Mouse (Mus musculus): Measurements from ENCODE around the gene Zswim4.

Gene Zswim4

DNA sequence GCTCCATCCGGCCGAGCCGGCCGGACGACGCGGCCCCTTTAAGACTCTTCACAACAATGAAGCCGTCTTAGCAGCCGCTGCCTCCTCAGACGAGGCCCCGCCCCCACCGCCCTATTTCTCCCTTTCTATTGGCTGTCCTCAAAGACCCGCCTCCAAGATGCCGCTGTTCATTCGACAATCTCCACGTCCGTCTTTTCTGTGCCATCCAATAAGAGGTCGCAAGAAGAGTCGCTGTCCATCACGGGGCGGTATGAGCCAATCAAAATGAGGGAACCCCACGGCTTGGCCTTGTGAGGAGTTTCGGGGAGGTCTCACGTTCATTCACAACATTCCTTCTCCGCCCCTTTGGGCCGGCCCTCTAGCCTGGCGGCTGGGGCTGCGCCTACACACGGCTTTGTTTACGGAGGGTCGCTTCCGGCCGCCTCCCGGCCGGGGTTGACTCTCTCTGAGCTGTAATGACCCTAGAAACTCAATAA lies at the start of gene Zswim4:
Gene Zswim4, minus strand, starts transcription at position 58 of the 476 bp plus-strand sequence.
- peak; percentile 99 for DNase-seq (ENCODE audit: low spot score)

DNA sequence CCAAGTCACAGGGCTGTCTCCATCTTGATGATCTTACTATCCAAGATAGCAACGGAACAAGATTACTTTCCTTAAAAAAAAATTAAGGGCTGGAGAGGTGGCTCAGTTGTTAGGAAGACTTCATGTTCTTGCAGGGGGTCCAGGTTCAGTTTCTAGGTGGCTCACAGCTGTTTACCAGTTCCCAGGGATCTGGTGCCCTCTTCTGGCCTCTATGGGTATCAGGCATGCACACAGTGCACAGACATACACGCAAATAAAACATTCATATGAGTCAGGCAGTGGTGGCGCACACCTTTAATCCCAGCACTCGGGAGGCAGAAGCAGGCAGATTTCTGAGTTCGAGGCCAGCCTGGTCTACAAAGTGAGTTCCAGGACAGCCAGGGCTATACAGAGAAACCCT lies 48.8 kb upstream of the Zswim4 start:
- DNase-seq (ENCODE audit: low spot score) = peak; percentile 20

DNA sequence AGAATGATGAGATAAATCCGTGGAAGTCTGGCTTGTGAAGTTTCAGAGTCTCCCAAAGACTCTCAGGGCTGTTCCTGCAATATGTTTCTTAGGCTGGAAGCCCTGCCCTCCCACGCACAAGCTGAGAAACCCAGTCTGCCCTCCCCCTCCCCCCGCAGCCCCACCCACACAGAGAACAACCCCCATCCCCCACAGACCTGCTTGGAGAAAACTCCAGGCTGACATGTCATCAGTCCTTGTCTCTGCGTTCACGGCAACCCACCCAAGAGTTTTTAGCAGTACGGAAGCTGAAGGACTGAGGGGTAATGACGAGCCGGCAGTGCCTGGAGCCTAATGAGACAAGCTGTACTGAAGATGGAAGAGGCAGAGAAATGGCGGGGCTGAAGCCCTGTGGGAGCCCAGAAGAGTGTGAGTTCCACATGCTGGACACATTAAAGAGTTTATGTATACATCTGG lies 47.8 kb upstream of the Zswim4 start:
- DNase-seq (ENCODE audit: low spot score) = peak; percentile 38

DNA sequence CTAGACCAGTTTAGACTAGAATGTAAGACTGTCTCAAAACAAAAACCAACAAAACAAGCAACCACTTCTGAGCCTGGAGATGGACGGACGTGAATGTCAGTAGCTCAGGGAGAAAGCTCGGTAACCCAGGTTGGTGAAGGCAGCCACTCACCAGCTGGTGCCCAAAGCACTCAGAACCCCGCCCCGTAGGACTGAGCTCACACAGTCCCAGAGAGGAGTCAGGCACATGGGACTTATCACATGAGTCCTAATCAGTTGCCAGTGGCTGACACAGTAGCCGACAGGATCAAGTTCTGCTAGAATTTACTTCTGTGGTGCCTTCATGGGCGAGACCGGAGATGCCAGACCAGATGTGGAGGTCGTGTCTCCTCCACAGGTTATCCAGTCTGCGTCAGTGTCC lies 43.9 kb upstream of the Zswim4 start:
- DNase-seq (ENCODE audit: low spot score) = no peak

DNA sequence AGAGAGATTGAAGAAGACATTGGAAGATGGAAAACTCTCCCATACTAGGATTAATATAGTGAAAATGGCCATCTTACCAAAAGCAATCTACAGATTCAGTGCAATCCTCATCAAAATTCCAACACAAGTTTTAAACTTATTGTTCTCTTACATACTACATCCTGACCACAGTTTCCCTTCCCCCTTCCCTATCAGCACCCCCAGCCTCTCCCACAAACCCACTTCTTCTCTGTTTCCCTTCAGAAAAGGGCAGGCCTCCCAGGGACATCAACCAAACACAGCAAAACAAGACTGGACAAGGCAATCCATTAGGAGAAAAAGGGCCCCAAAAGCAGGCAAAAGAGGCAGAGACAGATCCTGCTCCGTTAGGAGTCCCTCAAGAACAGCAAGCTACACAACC lies 39.6 kb upstream of the Zswim4 start:
- no peak for DNase-seq (ENCODE audit: low spot score)

DNA sequence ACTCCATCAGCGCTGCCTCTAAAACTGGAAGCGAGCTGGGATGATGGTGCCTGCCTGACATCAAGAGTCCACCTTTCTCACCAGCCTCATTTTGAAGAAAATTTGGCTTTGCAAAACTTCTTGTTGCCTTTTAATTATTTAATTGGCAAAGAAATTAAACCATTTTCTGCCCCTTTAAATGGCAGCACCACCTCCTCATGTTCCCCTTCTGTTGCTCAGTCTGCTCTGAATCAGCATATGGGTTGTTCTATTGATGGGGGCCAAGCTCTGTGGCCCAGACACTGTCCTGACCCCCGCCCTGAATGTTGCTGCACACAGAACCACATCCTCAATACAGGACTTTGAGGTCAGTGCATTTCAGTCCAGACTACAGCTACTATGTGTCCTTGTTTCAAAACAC lies 37.1 kb upstream of the Zswim4 start:
- DNase-seq (ENCODE audit: low spot score) = no peak

DNA sequence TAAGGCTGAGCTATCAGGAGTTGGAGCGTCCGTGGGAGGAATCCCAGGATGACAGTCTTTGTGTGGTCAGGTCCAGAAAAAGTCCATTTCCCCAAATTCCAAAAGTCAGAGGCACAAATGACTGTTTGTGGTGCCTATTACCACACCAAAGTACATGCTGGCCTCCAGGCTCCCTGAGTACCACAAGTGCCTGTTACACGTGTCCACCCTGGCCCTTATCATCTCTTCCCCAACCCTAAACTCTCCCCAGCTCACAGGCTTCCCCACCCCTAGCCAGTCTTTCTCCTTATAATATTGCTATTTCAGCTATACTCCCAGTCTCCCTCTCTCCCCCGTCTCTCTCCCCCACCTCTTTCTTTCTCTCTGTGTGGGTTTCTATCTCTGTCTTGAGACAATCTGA lies 35.4 kb upstream of the Zswim4 start:
- no peak for DNase-seq (ENCODE audit: low spot score)

DNA sequence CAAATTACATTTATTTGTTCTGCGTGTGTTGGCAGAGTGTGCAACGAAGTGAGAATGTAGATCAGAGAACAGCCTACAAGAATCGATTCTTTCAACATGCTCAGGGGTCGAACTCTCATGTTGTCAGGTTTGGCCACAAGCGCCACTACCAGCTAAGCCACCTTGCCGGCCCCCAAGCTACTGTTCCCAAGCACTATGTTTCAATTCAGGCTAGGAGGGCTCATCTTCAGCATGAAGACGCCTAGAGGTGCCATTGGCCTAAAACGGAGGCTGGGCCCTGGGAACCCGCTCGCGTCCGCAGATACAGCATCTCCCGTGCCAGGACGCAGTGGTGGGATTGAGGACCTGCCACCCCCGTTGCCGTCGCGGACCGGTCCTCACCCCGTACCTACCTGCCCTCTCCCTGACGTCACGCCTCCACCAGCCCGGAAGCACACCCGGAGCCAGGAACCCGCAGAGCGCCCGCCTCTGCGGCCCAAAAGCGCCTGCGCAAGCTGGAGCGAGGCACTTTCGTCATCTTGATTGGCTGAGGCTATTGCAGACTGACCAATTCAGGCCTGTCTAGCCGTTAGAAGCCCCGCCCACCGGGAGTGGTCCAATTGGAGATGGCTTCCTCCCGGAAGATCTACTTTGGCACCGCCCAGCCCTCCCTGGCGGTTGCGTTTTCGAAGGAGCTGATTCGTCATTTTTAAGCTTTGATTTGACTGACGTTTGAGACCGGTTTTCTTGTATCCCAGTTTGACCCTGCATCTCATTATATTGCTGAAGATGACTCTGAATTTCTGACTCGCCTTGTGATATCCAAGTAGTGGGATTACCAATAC lies 33.3 kb upstream of the Zswim4 start, which contains the start of gene Ccdc130:
Gene Ccdc130, minus strand, starts transcription at position 431 of the 824 bp plus-strand sequence.
- peak; percentile 99 for DNase-seq (ENCODE audit: low spot score)

DNA sequence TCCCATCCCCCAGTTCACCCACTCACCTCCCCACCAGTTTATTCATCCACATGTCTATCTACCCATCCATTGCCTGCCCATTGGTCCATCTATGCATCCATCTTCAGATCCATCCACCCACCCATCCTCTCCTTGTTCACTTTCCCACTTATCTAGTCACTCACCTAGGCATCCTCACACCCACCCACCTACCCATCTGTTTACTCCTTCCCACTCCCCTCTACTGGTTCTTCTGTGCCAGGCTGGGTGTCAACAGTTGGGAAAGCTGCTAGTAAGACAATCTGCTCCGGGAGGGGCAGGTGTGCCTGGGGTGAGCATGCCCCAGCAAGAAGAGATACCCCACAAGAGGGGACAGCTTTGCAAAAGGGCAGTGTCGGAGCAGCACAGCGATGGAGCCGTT lies 24.2 kb upstream of the Zswim4 start:
- DNase-seq (ENCODE audit: low spot score) = no peak

DNA sequence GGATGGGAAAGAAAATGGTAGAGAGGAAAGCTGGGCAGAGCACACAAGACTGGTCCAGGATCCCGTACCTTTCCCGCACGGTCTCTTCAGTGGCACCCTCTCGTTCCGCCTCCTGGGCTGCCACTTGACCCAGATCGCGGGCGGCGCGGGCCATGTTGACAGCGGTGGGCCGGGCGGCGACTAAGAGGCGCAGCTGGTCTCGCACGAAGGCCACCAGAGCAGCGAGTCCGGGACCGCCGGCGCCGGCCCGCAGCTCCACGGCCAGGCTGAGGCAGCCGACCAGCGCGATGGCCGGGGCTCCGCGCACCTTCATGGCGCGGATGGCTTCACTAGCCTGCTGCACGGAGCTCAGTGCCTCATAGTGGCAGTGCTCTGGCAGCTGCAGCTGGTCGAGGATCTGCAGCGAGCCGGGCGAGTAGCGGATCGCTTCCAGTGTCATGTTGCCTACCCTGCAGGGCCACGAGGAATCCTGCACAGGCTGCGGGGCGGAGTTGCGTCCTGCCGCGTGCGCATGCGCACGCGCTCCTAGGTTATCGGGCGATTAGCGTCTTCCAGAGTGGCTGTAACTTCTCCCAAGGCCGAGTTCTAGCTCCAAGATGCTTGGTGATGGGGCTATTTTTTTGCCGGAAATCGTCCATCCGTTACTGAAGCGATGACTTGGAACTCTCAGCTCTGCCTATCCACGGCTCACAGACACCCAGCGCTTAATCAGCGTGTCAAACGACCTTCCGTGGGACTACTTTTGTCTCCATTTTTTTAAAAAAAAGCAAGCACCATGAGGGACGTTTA lies 20.2 kb upstream of the Zswim4 start, which contains the start of gene Mri1:
Gene Mri1, minus strand, starts transcription at position 505 of the 789 bp plus-strand sequence.
- DNase-seq (ENCODE audit: low spot score) = peak; percentile 89

DNA sequence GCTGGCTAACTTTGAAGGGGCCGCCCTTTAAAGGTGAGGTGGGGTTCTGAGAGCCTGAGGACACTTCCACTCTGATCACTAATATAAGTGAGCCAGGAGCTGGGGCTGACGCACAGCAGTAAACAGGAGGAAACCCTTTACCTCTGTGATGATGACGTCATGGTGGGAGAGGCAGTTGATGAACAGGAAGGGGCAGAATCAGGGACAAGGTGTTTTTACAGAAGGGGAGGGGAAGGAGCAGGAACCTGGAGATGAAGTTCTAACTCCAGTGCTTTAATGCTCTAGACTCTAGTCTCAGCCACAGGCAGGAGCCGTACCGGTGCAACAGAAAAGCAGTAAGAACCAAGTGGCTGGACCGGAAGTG lies 19.6 kb upstream of the Zswim4 start:
- no peak for DNase-seq (ENCODE audit: low spot score)

DNA sequence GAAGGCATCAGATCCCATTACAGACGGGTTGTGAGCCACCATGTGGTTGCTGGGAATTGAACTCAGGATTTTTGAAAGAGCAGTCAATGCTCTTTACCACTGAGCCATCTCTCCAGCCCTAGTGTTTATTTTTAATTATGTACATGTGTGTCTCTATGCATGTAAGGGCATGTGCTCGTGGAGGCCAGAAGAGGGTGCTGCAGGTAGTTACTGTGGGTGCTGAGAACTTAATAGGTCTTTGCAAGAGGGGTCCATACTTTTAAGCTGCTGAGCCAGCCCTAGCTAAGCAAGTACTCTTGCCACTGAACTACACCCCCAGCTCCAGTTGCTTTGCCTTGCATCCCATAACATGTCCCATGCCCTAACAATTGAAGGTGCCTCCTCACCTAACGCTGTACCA lies 19.0 kb upstream of the Zswim4 start:
- DNase-seq (ENCODE audit: low spot score) = no peak

DNA sequence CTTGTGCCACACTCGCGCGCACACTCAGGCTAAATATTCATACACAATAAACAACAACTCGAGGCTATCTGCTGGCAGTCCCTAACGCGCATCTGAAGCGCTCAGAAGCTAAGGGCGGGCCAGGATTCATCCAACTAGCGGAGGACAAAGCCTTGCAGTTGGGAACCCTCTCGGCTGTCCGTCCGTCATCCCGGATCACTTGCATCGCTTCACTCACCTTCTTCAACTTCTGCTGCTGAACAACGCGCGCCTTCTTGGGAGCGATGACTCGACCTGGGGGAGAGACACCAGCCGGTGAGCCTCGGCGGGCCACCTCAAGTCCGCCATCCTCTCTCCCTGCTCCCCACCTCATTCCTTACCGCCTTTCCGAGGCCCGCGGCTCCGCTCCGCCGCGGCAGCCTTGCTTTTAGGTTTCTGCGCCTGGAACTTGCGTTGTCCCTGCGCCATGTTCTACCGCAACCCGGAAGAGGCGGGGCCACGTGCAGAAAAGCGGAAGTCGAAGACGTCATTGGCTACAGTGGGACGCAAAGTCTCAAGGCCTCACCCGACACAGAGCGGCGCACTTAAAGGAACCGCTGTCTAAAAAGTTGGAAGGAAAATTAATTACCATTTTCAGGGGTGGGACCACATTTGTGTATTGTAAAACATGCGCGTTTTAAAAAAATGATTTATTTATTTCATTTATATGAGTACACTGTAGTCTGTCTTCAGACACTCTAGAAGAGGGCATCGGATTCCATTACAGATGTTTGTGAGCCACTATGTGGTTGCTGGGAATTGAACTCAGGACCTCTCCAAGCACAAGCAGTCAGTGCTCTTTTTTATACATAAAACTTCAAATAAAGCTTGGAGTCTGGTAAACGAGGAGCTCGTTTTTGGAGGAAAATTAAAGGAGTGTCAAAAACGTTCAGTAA lies 12.7 kb upstream of the Zswim4 start, which contains the start of gene D8Ertd738e:
Gene D8Ertd738e, minus strand, starts transcription at position 463 of the 914 bp plus-strand sequence.
- peak; percentile 87 for DNase-seq (ENCODE audit: low spot score)

DNA sequence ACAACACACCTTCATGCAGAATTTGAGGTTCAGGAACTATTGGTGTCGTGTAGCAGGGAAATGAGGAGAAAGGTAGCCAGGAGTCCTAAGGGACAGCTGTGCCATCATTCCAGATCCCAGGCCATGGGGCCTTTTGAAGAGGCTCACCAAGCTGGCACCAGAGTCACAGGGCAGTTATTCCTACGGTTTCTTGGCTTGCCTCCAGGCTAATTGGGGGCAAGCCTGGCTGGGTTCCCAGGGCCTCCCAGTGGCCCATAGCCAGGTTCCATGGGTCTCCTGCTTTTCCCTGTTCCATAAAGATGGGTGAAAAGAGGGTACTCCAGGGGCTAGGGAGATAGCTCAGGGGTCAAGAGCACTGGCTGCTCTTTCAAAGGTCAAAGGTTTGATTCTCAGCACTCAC lies 5.0 kb upstream of the Zswim4 start:
- no peak for DNase-seq (ENCODE audit: low spot score)

DNA sequence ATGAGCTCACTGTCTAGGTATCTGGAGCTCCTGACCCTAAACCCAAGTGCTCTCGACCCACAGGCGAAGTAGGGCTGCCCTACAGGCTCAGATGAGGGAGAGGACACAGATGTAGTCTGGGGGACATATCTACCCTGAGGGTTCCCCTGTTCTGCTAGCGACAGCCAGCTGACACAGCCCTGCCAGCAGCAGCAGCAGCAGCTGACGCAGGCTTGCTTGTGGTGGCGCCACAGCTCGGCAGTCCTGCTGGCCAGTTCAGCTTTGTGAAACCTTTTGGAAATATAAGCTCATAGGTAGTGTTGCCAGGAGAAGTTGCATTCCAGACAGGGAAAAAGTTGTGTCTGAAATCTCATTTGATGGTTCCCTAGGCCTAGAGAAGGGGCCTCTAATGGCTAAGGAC lies 4.3 kb upstream of the Zswim4 start:
- no peak for DNase-seq (ENCODE audit: low spot score)

DNA sequence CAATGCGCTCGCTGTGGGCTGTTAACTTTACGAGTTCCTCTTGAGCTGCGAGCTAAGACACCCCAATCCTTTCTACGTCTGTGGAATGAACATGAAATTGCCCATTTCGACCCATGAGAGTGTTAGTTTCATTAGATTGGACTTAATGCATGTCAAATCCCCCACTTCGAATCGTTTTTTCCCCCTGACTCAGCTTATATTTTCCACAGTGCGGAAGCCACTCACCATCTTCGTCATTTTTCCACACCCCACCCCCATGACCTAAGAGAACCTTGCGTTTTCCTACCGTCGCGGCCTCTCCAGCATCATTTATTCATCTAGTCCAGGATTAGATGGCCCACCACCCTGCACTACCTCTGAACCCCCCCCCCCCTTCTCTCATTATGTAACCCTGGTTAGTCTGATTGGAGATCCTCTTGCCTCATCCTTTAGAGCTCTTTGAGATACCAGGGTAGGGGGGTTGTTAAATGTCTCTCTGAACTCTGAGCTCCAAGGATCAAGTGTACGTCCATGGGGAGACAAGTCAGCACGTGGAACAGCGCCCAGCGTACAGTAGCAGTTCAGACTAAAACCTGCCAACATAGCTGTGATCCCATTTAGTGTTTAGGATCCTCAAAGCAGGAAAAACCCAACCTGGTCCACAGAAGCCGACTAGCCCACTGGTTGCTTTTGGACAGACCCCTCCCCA lies 831 bp upstream of the Zswim4 start:
- no peak for DNase-seq (ENCODE audit: low spot score)

DNA sequence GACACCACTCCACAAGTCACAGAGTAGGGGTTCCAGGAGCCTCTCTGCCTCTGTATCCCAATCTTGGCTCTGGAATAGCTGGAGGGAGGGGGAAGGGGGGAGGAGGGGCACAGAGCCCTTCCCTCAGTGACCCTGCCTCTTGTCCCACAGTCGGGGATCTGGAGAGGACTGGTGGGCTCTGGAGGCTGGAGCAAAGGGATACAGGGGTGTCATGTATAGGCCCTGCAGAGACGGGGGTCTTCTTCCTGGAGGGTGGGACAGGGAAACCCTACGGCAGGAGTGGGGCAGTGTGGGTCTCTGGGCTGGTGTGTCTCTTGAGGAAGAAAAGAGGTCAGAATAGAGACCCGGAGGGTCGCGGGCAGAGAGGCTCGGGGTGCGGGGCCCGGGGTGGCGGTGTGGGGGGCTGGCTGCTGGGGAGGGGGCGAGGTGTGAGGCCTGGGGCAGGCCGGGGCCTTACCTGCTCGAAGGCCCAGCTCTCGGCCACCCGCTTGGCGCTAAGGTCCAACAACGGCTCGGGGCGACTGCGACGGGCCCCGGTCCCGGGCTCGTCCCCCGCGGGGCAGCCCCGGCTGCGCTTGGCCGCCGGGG lies 351 bp downstream of the Zswim4 start:
- DNase-seq (ENCODE audit: low spot score) = peak; percentile 18

DNA sequence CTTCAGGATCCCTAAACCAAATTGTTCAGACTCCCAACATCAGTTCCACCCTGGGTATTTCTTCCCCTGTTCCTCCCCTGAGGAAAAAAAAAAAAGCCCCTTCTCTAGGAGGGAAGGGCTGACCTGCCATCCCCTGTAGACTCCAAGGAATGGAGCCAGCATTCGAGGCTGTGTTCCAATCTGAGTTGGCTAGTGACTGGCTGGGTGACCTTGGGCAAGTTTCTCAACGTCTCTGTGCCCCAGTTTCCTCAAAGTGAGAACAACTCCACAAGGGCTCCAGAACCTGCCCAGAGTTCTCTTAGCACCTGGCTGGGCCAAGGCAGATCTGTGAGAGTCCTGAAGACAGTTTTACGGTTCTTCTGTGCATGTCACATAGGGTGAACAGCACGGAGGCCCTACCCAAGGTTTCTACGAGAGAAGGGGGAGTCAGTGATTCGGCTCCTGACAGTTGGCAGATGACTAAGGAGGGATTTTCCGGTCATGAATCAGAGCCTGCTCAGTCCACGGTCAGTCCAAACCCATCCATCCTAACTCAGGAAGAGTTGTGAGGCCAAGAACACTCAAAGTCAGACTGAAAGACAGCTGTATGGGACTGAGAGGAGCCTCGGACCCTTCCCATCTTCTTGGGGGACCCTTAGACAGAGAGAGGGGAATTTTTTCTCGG lies 977 bp downstream of the Zswim4 start:
- no peak for DNase-seq (ENCODE audit: low spot score)

DNA sequence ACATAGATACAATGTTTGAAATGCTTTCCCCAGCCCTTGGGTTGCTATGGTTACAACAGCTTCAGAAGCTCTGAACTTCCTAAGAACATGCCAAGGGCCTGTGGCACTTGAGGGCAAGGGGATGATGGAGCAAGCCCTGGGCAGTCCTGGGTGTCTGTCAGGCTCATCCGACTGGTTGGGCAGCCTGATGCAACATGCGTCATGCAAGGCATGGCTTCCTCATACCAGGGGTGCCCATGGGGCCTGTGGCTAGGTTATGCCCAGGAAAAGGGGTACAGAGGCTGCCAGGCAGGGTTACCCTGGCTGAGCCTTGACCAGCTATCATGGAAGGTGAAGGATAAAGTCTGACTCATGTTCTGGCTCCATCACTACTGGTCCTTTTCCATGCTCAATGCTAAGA lies 3.8 kb downstream of the Zswim4 start:
- DNase-seq (ENCODE audit: low spot score) = no peak

DNA sequence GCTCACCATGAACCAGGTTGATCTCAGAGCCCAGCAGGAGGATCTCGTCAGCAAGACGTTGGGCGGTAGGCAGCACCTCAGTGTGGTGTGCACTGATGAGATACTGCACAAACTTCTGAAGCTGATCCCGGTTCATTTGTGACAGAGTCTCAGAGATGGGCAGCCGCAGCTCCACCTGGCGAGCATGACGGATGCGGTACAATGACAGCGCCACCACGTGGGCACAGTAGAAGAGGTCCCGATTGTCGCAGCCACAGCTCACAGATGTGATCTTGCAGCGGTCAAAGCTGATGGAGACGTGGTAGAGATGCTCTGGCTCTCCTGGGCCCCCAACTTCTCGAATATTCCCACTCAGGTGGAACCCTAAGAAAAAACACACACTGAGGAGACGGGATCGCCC lies 6.1 kb downstream of the Zswim4 start:
- no peak for DNase-seq (ENCODE audit: low spot score)
